Mouse (Mus musculus): ENCODE results near the gene Klhl2. TPM values are rescaled to one million over a fixed set of nuclear protein-coding genes. Genes with fewer than 3 reads are reported as not detected.
A peak's percentile ranks its signal among the peaks of the same experiment; 100 is the strongest.

Gene Klhl2
- total RNA-seq, 2 experiments from 2014 or later, result 153 to 175 TPM

DNA sequence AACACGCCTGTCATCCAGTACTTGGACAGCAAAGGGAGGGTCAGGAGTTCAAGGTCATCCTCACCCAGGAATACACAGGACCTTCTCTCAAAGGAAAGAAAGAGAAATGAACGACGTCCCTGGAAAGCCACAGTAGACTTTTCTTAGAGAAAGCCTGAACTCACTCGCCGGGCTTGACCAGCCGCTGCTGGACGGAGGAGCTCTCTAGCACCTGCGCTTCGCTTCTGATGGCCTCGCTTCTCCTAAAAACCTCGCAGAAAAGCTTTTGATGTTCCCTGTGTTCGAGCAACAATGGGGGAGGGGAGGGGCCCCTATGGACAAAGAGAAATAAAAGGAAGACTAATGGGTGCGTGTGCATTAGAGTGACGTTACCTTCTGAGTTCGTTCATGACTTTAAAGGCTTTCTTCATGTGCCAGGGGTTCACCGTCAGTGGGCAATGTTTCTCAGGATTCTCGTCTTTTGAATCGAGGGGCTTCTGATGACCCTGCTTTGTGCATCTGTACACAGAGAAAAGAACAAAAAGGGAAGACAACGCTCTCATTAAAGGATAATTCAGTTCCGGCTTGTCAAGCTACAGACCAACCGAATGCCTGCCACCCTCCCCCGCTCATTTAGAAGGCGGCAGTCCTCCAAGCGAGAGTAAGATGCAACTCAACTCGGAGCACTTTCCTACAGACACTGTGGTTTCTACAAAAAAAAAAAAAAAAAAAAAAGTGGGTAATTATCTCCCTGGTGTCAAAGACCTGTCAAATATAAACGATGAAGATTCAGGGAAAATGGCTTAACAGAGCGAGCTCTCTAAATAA is 15.5 kb downstream of the Klhl2 start:
- intact Hi-C loops (cut with DNase I), result no loop called here
- DNase-seq (ENCODE audit: low spot score in 2 of 2), result no peak

DNA sequence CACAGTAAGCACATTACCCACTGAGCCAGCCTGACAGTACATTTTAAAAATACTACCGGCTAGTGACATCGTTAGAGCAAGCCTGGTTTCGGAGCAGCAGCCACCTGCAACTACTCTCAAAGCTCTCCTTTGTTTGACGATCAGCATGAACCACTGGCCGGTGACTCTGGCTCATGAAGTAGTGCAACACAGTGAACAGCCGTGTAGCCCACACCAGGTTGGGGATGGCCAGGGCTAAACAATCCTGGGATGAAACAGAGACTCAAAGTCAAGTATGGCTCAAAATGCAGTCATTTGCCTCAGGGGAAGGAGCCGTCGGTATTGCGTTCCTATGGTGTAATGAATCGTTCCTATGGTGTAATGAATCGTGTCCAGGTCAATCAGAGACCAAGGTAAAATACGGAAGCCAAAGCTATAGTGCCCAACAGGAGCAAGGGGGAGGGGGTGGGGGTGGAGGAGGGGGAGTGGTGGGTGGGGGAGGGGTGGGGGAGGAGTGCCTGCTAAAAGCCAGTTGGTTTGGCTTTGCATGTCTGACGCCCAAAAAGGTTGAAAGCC is 17.2 kb downstream of the Klhl2 start:
- intact Hi-C loops (cut with DNase I), result no loop called here
- no peak for DNase-seq (ENCODE audit: low spot score in 2 of 2)

DNA sequence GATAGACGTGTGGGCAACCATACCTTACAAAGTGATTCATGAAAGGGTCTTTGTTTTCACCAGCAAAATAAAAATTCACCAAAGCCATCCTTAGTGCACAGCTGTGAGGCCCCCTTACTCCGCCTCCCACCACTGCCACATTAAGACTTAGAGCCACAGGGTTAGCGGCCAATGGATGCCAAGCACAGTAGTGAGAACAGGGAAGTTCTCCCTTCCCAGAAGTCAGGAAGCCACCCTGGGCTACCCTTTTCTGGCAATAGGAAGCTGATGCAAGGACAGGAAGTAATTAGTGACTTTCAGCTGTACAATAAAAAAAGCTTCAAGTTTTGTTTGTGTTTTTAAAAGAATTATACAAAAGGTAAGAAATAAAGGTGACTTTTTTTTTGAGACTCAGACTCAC is 18.2 kb downstream of the Klhl2 start:
- no peak for DNase-seq (ENCODE audit: low spot score in 2 of 2)
- intact Hi-C loops (cut with DNase I), result no loop called here

- intact Hi-C loops (cut with DNase I), result no loop called here
- no peak for DNase-seq (ENCODE audit: low spot score in 2 of 2)
Measured at GRCm38 (mm10) chr8:64829921-64830320, 19.9 kb downstream of the Klhl2 start.

DNA sequence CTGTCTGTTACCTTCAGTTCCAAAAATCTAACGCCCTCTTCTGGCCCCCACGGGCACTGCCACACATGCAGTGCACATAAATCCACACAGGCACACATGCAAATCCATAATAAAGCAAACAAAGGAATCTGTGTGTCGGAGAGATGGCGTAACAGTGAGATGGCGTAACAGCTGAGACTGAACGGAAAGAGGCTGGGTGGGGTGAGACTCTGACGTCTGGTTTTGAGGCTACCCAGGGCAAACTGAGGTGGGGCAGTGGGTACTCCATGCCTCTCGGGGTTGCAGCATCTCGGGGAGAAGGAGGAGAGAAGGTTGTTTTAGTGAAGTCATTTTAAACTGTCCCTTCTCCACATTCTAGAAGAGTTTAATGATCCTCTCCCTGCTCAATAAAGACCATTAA is 20.4 kb downstream of the Klhl2 start:
- intact Hi-C loops (cut with DNase I), result no loop called here

GRCm38 (mm10) chr8:64828466-64828865 is 21.4 kb downstream of the Klhl2 start:
- intact Hi-C loops (cut with DNase I), result no loop called here
- no peak for DNase-seq (ENCODE audit: low spot score in 2 of 2)

More for the DNA sequence above, 20.4 kb downstream of the Klhl2 start:
- no peak for DNase-seq (ENCODE audit: low spot score in 2 of 2)

DNA sequence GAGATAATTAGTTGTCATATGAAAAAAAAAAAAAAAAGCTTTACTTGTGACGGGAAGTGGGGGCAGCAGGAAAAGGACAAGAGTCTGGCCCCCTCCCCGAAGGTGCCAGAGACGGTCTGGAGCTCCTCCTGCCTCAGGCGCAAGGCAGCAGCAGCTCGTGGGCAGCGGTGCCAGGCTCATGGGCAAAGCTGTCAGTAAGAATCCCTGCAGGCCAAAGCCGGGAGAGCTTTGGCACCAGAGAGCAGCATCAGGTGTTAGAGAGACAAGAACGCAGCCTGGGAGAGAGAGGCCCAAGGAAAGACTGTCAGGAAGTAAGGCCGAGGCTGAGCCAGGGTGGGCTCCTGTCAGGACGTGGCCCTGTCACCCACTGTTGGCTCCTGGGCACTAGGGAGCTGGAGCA is 22.5 kb downstream of the Klhl2 start:
- intact Hi-C loops (cut with DNase I), result no loop called here
- DNase-seq (ENCODE audit: low spot score in 2 of 2), result no peak

DNA sequence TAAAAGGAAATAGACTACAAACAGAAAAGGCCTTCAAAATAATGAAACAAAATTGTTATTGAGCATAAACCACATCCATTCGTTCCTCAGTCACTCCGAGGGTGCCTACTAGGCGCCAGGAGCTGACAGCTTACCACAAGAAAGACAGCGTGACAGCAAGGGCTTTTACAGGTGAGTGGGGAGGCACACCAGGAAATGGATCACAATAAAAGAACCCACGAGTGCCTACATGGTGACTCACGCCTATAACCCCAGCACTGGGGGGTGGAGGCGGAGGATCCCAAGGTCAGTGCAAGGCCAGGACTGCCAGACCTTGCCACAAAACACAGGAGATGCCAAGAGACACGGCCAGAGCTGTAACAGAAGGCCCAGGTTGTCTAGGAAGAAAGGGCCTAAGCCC is 23.4 kb downstream of the Klhl2 start:
- intact Hi-C loops (cut with DNase I), result no loop called here
- DNase-seq (ENCODE audit: low spot score in 2 of 2), result no peak

DNA sequence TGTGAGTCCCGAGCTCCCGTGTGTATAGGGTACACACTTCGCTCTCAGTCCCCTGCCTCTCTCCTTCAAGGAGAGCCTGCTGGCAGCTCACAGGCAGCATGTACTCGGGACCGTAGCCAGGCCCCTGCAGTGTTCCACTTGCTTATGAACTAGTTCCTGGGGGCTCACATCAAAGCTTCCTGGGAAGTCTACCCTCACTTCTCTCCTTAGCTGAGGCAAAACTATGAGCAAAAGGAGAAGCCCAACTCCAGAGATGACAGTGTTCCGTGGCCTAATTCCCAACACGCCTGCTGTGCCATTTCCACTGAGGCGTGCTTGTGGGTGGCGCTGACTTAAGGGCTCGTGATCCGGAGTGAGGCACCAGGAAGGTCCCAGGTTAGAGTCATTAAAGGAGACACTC is 25.9 kb downstream of the Klhl2 start:
- peak in 1 of 2 experiments; percentile 78 for DNase-seq (ENCODE audit: low spot score in 2 of 2)
- intact Hi-C loops (cut with DNase I), result no loop called here

- intact Hi-C loops (cut with DNase I), result no loop called here
- DNase-seq (ENCODE audit: low spot score in 2 of 2), result no peak
Measured at GRCm38 (mm10) chr8:64820940-64821339, 28.9 kb downstream of the Klhl2 start.

GRCm38 (mm10) chr8:64811790-64812189 is 38.0 kb downstream of the Klhl2 start:
- no peak for DNase-seq (ENCODE audit: low spot score in 2 of 2)
- intact Hi-C loops (cut with DNase I), result no loop called here

- no peak for DNase-seq (ENCODE audit: low spot score in 2 of 2)
- intact Hi-C loops (cut with DNase I), result no loop called here
Measured at GRCm38 (mm10) chr8:64811083-64811482, 38.7 kb downstream of the Klhl2 start.

- intact Hi-C loops (cut with DNase I), result no loop called here
- peak; percentile 19 to 54 for DNase-seq (ENCODE audit: low spot score in 2 of 2)
Measured at GRCm38 (mm10) chr8:64806558-64806957, 43.3 kb downstream of the Klhl2 start.

DNA sequence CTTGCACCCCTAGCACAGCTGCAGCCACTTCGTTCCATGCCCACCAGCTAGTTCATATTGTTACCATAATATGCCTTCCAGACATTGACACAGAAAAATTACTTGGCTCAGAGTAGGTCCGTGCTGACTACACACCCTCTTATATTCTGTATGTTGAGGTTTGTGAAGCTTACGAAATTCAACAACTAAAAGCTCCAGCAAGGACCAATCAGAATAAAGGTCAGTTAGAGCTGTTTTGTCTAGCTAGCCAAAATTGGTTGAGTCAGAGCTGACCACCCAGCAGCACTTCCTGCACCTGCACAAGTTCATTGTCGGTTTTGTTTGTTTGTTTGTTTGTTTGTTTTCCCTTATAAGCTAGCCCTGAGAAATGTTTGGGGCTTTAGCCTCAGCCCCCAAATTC is 44.8 kb downstream of the Klhl2 start:
- intact Hi-C loops (cut with DNase I), result no loop called here
- DNase-seq (ENCODE audit: low spot score in 2 of 2), result no peak

DNA sequence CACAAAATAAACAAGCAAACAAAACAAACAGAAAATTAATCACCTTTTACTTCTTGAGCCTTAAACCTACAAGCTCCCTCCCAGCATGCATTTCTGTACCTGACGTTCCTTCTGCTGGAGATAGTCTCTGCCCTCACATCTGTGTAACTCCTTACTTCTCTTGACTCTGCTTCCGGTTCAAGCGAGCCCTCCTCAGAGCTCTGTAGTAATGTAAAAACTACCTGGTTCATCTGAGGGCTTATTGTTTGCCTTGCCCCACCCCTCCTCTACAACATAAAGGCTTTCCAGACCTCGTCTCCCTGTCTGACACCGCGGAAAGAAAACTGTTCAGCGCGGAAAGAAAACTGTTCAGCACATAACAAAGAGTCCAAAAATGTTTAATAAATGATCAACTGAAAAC is 50.5 kb downstream of the Klhl2 start:
- intact Hi-C loops (cut with DNase I), result no loop called here
- DNase-seq (ENCODE audit: low spot score in 2 of 2), result no peak

GRCm38 (mm10) chr8:64798503-64798902 is 51.3 kb downstream of the Klhl2 start:
- intact Hi-C loops (cut with DNase I), result no loop called here
- no peak for DNase-seq (ENCODE audit: low spot score in 2 of 2)

DNA sequence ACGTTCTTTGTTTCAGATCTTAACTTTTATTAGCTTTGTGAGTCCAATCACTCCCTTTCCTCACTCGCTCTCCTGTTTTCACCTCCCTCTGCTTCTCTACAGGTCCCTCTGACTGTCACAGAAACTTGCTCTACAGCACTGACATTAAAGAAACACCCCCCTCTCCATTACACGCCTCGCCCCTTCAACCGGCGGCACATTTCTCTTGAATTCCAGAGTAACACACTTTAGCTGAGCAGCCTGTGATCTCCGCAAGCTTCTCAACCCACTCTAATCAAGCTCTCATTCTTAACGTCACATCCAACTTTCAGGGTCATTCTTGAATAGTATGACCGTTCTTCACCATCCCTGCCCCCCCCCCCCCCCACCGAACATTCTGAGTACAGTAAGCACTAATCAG is 52.1 kb downstream of the Klhl2 start:
- DNase-seq (ENCODE audit: low spot score in 2 of 2), result no peak
- intact Hi-C loops (cut with DNase I), result no loop called here

DNA sequence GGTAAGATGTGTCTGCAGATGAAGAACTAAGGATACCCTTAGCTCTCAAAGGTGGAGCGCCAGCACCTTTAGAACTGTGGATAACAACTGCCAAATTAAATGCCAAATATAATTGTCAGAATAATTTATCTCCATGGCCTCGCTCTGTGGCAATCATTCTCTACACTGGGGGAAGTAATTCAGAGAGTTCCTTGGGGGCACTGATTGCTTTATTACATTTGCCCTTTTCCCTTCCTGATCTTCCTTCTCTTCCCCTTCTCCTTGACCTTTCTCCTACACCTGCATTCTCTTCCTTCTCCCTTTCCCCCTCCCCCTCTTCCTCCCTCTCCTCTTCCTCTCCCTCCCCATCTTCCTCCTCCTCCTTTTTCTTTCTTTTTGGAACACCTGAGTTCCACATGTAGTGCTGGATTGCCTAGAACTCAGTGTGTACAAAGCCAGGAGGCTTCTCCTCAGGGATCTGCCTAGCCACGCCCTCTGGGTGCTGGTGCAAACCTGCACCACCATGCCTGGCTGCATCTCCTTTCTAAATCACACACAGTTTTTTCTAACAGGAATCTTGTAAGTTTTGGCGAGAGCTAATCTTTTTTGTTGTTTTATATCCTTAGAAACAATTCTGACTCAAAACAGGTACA is 58.5 kb downstream of the Klhl2 start:
- intact Hi-C loops (cut with DNase I), result no loop called here
- no peak for DNase-seq (ENCODE audit: low spot score in 2 of 2)

DNA sequence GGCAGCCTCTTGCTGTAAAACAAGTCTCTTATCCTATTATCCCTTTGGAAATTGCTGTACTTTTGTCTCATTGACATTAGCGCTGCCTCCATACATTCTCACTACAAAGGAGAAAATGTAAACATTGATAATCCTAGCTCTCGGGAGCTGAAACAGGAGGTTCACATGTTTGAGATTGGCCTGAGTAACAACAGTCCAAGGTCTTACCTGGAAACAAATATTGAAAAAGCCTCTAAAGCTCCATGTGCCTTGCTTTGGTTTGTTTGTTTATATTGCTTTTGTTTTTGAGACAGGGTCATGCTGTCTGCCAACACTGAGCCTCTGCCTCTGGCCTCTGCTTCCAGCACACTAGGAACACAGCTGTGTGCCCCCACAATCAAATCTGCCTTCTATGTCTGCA is 59.4 kb downstream of the Klhl2 start:
- DNase-seq (ENCODE audit: low spot score in 2 of 2), result no peak
- intact Hi-C loops (cut with DNase I), result no loop called here

DNA sequence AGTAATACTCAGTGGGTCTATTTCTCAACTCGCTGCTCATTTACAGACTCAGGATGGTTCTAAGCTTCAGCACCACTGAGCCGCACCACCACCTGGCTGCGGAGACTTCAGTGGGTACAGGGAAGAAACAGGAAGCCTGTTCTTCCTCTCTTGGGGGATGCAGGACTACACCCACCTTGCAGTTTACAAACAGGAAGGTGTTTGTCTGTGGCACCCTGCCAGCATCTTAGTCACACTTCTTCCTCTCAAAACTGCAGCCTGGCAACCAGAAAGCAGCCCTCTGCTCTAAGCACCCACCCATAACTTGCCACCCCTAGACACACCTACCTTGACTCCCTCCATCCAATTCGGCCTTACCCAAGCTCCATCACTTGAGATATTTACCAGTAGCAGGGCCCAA is 61.1 kb downstream of the Klhl2 start:
- intact Hi-C loops (cut with DNase I), result no loop called here
- peak; percentile 32 to 50 for DNase-seq (ENCODE audit: low spot score in 2 of 2)

GRCm38 (mm10) chr8:64786801-64787200 is 63.0 kb downstream of the Klhl2 start:
- intact Hi-C loops (cut with DNase I), result no loop called here
- DNase-seq (ENCODE audit: low spot score in 2 of 2), result no peak
